11 mouse cellular contexts compared by ENCODE assay signal in genomic region chr16:4598041-4598440, GRCm38 (mm10). TPM values are rescaled to one million over a fixed set of nuclear protein-coding genes. Genes with fewer than 3 reads are reported as not detected.
DNase-seq lines count a peak whose midpoint lies in the region; ATAC-seq lines count a peak whose summit lies in the region.
"Had no signal": no experiment of that assay in that cellular context is flagged by ENCODE, and none has a peak within 500 bp of the region (broad histone marks: within the 10 kb centered on the region; RNA-seq: fewer than 3 reads in every experiment).

No protein-coding gene starts in this region.

- H3K27me3 ChIP-seq in embryonic facial prominence, embryonic 13.5 days, result no peaks in the 10 kb centered on the region
- no peaks in the 10 kb centered on the region for H3K27me3 ChIP-seq in hindbrain, embryonic 13.5 days
- no peaks in the 10 kb centered on the region for H3K27me3 ChIP-seq in neural tube, embryonic 12.5 days (replicated peaks)

- peak; percentile 10 for DNase-seq in kidney, adult 11 months
- no peak for DNase-seq in kidney, postnatal 10 days
- no peak for DNase-seq in Muller cell, postnatal 12 days (ENCODE audit: inconsistent ontology term)
- DNase-seq: adrenal gland, adult 2 months; cerebellum, adult 2 months; thymus, postnatal 14 days had no signal

- H3K9ac ChIP-seq in embryonic facial prominence, embryonic 13.5 days, result peak overlapping the region; percentile 95
- H3K9ac ChIP-seq in hindbrain, embryonic 13.5 days, result peak overlapping the region; percentile 96
- H3K9ac ChIP-seq in neural tube, embryonic 12.5 days, result 0 out of 2 replicates have a peak overlapping the region, but pooled peaks have one; percentile 33
- H3K9ac ChIP-seq: liver, embryonic 12.5 days had no signal

- no peaks in the 10 kb centered on the region for H3K36me3 ChIP-seq in embryonic facial prominence, embryonic 13.5 days
- H3K36me3 ChIP-seq in hindbrain, embryonic 13.5 days, result no peaks in the 10 kb centered on the region
- no peaks in the 10 kb centered on the region for H3K36me3 ChIP-seq in neural tube, embryonic 12.5 days
- H3K36me3 ChIP-seq: liver, embryonic 12.5 days had no signal

- no peak for ATAC-seq in embryonic facial prominence, embryonic 13.5 days (ENCODE audit: insufficient number of reproducible peaks, insufficient read depth, low FRiP score, low TSS enrichment, low read depth)
- no peak for ATAC-seq in hindbrain, embryonic 13.5 days (ENCODE audit: low FRiP score)
- no peak for ATAC-seq in neural tube, embryonic 12.5 days (ENCODE audit: low FRiP score, low read depth)
- ATAC-seq in inflammation-experienced regulatory T-cells, adult 6 months, result no peak
- ATAC-seq: liver, embryonic 12.5 days had no signal

- H3K4me1 ChIP-seq in embryonic facial prominence, embryonic 13.5 days, result peaks cover 83% of the 10 kb centered on the region
- H3K4me1 ChIP-seq in hindbrain, embryonic 13.5 days (replicated peaks), result peaks cover 85% of the 10 kb centered on the region
- H3K4me1 ChIP-seq in neural tube, embryonic 12.5 days, result peaks cover 86% of the 10 kb centered on the region

- 0 out of 2 replicates have a peak overlapping the region, but pooled peaks have one; percentile 89 for H3K4me3 ChIP-seq in embryonic facial prominence, embryonic 13.5 days
- no peak overlapping the region; the same call in 1 of the 2 replicates for H3K4me3 ChIP-seq in hindbrain, embryonic 13.5 days
- peak overlapping the region; percentile 0; the same call in 1 of the 2 replicates for H3K4me3 ChIP-seq in neural tube, embryonic 12.5 days
- H3K4me3 ChIP-seq: liver, embryonic 12.5 days had no signal

- 59% methylated on average over 5 of the region's 5 CpGs for WGBS in embryonic facial prominence, embryonic 13.5 days
- 54% methylated on average over 5 of the region's 5 CpGs for WGBS in hindbrain, embryonic 13.5 days
- WGBS in neural tube, embryonic 12.5 days, result 70% methylated on average over 5 of the region's 5 CpGs

- H3K27ac ChIP-seq in embryonic facial prominence, embryonic 13.5 days, result peak overlapping the region; percentile 96
- H3K27ac ChIP-seq in hindbrain, embryonic 13.5 days, result peak overlapping the region; percentile 75
- 0 out of 2 replicates have a peak overlapping the region, but pooled peaks have one; percentile 34 for H3K27ac ChIP-seq in neural tube, embryonic 12.5 days
- H3K27ac ChIP-seq: liver, embryonic 12.5 days had no signal

- H3K4me2 ChIP-seq in embryonic facial prominence, embryonic 13.5 days, result peak overlapping the region; percentile 99
- peak overlapping the region; percentile 97 for H3K4me2 ChIP-seq in hindbrain, embryonic 13.5 days
- peak overlapping the region; percentile 98 for H3K4me2 ChIP-seq in neural tube, embryonic 12.5 days (replicated peaks)
- H3K4me2 ChIP-seq: liver, embryonic 12.5 days had no signal

- H3K9me3 ChIP-seq in embryonic facial prominence, embryonic 13.5 days, result no peaks in the 10 kb centered on the region
- no peaks in the 10 kb centered on the region for H3K9me3 ChIP-seq in hindbrain, embryonic 13.5 days
- H3K9me3 ChIP-seq in neural tube, embryonic 12.5 days, result no peaks in the 10 kb centered on the region
- H3K9me3 ChIP-seq: liver, embryonic 12.5 days had no signal

RNA-seq across cellular contexts. Expression of gene Glis2, which starts 3.5 kb away (rescaled TPM):
- polyA plus RNA-seq in embryonic facial prominence, embryonic 13.5 days (2015; fragmentation: Nextera tagmentation; extraction: Ambion mirVana), result 25.3 and 31.2 TPM in 2 replicates
- 21.8 and 22.5 TPM in 2 replicates for polyA plus RNA-seq in hindbrain, embryonic 13.5 days (2015; fragmentation: Nextera tagmentation; extraction: Ambion mirVana)
- 36.5 and 36.7 TPM in 2 replicates for polyA plus RNA-seq in neural tube, embryonic 12.5 days (2016; fragmentation: Nextera tagmentation; extraction: Ambion mirVana)
- polyA plus RNA-seq in inflammation-experienced regulatory T-cells, adult 6 months (2017; shearing (Covaris generic)), result under 1 TPM; 0.15 to 0.36 (median 0.16) TPM

RNA-seq across cellular contexts. Expression of gene Pam16, which starts 26.7 kb away (rescaled TPM):
- 71.0 and 99.5 TPM in 2 replicates for polyA plus RNA-seq in embryonic facial prominence, embryonic 13.5 days (2015; fragmentation: Nextera tagmentation; extraction: Ambion mirVana)
- 169 and 188 TPM in 2 replicates for polyA plus RNA-seq in hindbrain, embryonic 13.5 days (2015; fragmentation: Nextera tagmentation; extraction: Ambion mirVana)
- 121 and 143 TPM in 2 replicates for polyA plus RNA-seq in neural tube, embryonic 12.5 days (2016; fragmentation: Nextera tagmentation; extraction: Ambion mirVana)
- polyA plus RNA-seq in inflammation-experienced regulatory T-cells, adult 6 months (2017; shearing (Covaris generic)), result 10 to 100 TPM; 17.3 to 41.9 (median 31.7) TPM

RNA-seq across cellular contexts. Expression of gene Tfap4, which starts 38.4 kb away (rescaled TPM):
- 27.0 and 33.2 TPM in 2 replicates for polyA plus RNA-seq in embryonic facial prominence, embryonic 13.5 days (2015; fragmentation: Nextera tagmentation; extraction: Ambion mirVana)
- polyA plus RNA-seq in hindbrain, embryonic 13.5 days (2015; fragmentation: Nextera tagmentation; extraction: Ambion mirVana), result 9.6 and 10.0 TPM in 2 replicates
- 13.5 and 14.2 TPM in 2 replicates for polyA plus RNA-seq in neural tube, embryonic 12.5 days (2016; fragmentation: Nextera tagmentation; extraction: Ambion mirVana)
- polyA plus RNA-seq in inflammation-experienced regulatory T-cells, adult 6 months (2017; shearing (Covaris generic)), result 1 to 10 TPM; 3.1 to 5.8 (median 4.2) TPM

RNA-seq across cellular contexts. Expression of gene Vasn, which starts 41.7 kb away (rescaled TPM):
- polyA plus RNA-seq in embryonic facial prominence, embryonic 13.5 days (2015; fragmentation: Nextera tagmentation; extraction: Ambion mirVana), result 29.2 and 30.2 TPM in 2 replicates
- 6.3 and 7.3 TPM in 2 replicates for polyA plus RNA-seq in hindbrain, embryonic 13.5 days (2015; fragmentation: Nextera tagmentation; extraction: Ambion mirVana)
- 10.9 and 11.3 TPM in 2 replicates for polyA plus RNA-seq in neural tube, embryonic 12.5 days (2016; fragmentation: Nextera tagmentation; extraction: Ambion mirVana)
- 1 to 10 TPM in 1 of 3 experiments, under 1 TPM in 2; 0.78 to 1.6 (median 0.84) TPM for polyA plus RNA-seq in inflammation-experienced regulatory T-cells, adult 6 months (2017; shearing (Covaris generic))

RNA-seq across cellular contexts. Expression of gene Dnaja3, which starts 41.7 kb away (rescaled TPM):
- 54.0 and 58.7 TPM in 2 replicates for polyA plus RNA-seq in embryonic facial prominence, embryonic 13.5 days (2015; fragmentation: Nextera tagmentation; extraction: Ambion mirVana)
- polyA plus RNA-seq in hindbrain, embryonic 13.5 days (2015; fragmentation: Nextera tagmentation; extraction: Ambion mirVana), result 52.7 and 54.8 TPM in 2 replicates
- polyA plus RNA-seq in neural tube, embryonic 12.5 days (2016; fragmentation: Nextera tagmentation; extraction: Ambion mirVana), result 51.5 and 56.4 TPM in 2 replicates
- 10 to 100 TPM; 21.1 to 28.7 (median 25.3) TPM for polyA plus RNA-seq in inflammation-experienced regulatory T-cells, adult 6 months (2017; shearing (Covaris generic))

Comparison
In these comparisons a context has a peak if more than half of its experiments do, and no peak if none do; other contexts are left out.
1. H3K27ac ChIP-seq: peak in every context shown above with its lines; median percentile 96 in embryonic facial prominence, embryonic 13.5 days; 75 in hindbrain, embryonic 13.5 days; 34 in neural tube, embryonic 12.5 days.
2. H3K9ac ChIP-seq: peak in every context shown above with its lines; median percentile 96 in hindbrain, embryonic 13.5 days; 95 in embryonic facial prominence, embryonic 13.5 days; 33 in neural tube, embryonic 12.5 days.
3. RNA of gene Glis2, which starts 3.5 kb away (polyA plus RNA-seq): 36.5 to 36.7 TPM in neural tube, embryonic 12.5 days, 25.3 to 31.2 TPM in embryonic facial prominence, embryonic 13.5 days and 21.8 to 22.5 TPM in hindbrain, embryonic 13.5 days; 0.15 to 0.36 TPM in inflammation-experienced regulatory T-cells, adult 6 months; every median in the first group is over 10 times any median in the second.
4. Peak in every context shown above with its lines, with median percentiles within 50 percentile points of each other: H3K4me2 ChIP-seq.